Mouse (Mus musculus): ENCODE results near the gene Ogn.

Ogn gene

DNA sequence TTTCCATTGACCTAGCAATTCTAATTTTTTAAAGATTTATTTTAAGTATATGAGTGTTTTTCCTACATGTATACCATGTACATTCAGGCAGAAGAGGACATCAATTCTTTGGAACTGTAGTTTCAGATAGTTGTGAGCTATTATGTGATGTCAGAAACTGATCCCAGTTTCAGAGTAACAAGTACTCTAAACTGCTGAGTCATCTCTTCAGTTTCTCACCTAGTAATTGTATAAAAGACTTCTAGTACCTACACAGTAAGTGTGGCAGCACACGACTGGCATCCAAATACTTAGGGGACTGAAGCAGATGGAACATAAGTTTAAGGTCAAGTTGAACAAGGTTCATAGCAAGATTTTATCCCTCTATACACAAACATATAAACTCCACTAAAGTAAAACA, 38.2 kb downstream of the Ogn start:
- no peak for DNase-seq

DNA sequence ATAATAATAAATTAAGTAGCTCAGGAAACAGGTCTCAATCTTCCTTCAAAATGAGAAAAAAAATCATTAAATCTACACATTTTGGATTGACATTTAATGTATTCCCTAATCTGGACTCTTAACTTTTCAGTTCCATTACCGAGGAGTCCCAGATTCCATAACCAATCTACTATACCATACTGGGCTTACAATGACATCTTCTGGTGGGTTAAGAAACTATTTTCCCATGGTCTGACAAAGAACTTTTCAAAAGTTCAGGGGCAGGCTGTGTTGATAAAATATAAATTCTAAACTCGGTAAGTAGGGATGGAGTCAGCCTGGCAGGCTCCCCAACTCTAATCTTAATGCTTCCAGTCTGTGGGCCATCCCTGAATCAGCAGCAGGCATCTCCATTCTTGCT, 43.3 kb downstream of the Ogn start:
- peak; percentile 23 for DNase-seq

DNA sequence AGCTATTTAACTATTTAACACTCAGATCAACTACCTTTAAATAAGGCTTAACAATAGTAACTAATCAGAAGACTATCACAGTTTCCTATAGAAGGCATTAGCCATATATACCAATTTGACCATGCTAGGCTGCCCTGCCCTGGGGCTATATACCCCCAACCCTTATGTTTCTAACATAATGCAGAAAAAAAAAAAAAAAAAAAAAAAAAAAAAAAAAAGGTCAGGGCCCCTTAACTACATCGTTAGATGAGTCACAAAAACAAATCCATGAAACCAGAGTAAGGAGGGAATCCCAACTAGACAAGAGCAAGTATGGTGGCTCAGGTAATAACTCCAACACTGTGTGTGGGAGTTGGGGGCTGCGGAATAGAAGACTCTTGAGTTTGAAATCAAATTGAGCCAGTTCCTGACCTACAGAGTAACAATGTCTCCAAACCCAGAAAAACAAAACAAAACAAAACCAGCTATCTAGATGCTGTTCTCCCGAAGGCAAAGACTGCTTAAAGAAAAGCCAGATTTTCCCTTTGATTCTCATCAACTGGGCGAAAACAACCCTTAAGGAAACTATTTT, 44.0 kb downstream of the Ogn start:
- no peak for DNase-seq

DNA sequence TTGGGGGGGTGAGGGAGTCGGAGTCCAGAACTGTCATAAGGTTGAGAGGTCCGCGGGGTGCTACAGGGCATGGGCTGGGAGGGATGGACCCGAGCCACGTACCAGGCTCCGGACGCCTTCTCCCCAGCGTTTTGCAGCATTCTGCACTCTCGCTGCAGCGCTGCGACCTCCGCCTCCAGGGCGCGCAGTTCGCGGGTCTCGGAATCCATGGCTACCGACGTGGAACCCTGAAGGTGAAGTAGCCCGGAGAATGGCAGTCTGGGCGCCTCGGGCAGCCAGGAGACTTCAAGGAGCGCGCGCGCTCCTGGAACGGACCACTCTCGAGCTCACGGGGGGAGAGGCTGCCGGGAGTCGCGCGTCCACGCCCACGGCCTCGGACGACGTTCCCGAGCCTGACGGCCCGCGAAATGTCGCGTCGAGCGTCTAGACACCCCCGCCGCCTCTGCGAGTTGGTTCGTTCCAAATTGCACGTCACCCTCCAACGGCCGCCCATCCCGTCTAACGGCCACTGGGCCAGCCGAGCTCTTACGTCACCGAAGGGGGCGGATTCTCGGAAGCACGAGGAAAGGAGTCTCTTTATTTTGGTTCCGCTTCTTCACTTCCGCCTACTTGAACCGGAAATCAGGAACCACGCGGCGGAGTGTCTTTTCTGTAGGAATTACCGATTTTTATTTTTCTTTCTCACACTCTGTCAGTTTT, 44.8 kb downstream of the Ogn start, which contains the start of the genes Cenpp and Nol8:
Cenpp (minus strand) TSS at position 305 of the 699 bp plus-strand sequence.
Nol8 (plus strand) TSS at position 598 of the 699 bp plus-strand sequence.
- peak; percentile 99 for DNase-seq

DNA sequence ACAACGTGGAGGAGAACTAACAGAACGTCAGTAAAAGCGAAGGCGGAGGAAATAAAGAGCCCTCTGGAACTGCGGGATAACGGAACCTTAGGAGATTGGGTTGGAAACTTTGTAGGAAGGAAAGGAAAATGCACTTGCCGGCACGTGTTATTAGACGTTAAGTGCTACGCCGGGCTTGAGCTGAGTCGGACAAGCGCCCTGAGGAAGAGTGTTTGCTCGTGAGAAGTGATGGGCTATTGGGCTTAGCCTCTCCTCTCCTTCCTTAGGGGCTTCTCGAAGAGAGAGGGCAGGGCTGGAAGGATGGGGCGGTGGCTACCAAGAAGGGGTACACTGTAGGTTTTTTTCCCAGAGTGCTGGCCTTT, 45.3 kb downstream of the Ogn start:
- DNase-seq: no peak

Measured in cerebellum, adult 9-11 months (tissue).